Mouse (Mus musculus) liver, adult (tissue): ENCODE results near the gene Gm20708.

Experiments
- GATA4 ChIP-seq: IDR thresholded peaks from 2 replicates; pipeline ENCODE4 v1.6.1; 2014; ENCODE audit warnings: mild to moderate bottlenecking, low read length; ENCODE audit not compliant: insufficient replicate concordance

Gene Gm20708

GRCm38 (mm10) chr11:117820173-117820572 is 10.7 kb downstream of the Gm20708 start:
- TF ChIP-seq GATA4: no peak

- TF ChIP-seq GATA4: no peak
These were observed 12.4 kb downstream of the Gm20708 start for GRCm38 (mm10) chr11:117821868-117822267.

DNA sequence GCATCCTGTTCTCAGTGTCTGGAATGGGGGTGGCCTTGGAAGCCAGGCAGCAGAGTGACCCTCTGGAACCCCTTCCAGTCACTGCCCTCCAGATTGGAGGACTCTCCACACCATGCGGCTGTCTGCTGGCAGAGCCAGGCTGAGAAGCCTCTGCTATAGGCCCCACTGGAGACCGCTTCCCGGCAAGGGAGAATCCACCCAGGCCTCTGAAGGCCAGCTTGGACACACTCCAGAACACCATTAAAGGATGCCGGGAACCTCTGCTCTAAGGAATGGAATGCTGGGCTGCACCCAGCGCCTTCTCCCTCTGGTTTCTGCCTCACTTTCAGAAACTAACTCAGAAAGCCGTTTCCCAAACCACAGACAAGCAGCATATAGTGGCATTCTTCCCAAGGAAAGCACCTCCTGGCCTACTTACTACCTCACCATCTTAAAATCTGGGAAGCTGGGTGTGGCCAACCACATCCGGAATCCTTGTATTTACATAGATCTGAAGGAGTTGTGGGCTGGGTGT is 13.3 kb downstream of the Gm20708 start:
- no peak for TF ChIP-seq GATA4

DNA sequence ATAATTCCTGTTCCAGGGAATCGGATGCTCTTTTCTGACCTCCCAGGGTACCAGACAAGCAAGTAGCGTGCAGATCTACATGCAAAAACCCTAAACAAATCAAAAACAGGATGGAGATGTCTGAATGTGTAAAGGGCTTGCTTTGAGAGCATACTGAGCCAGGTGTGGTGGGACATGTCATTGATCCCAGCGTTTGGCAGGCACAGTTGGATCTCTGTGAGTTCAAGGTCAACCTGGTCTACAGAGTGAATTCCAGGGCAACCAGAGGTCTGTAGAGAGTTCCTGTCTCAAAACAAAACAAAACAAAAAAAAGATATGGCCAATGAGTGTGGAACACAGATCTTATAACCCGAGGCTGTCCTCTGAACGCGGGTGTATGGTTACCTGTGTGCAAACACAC is 13.9 kb downstream of the Gm20708 start:
- no peak for TF ChIP-seq GATA4

GRCm38 (mm10) chr11:117824060-117824969 is 14.8 kb downstream of the Gm20708 start:
- TF ChIP-seq GATA4: no peak

- TF ChIP-seq GATA4: no peak
These were observed 16.0 kb downstream of the Gm20708 start, which contains the start of the genes Afmid and Tk1 for GRCm38 (mm10) chr11:117825333-117826101. Gene Afmid (plus strand): TSS chr11:117825924. Gene Tk1 (minus strand): TSS chr11:117826092.

DNA sequence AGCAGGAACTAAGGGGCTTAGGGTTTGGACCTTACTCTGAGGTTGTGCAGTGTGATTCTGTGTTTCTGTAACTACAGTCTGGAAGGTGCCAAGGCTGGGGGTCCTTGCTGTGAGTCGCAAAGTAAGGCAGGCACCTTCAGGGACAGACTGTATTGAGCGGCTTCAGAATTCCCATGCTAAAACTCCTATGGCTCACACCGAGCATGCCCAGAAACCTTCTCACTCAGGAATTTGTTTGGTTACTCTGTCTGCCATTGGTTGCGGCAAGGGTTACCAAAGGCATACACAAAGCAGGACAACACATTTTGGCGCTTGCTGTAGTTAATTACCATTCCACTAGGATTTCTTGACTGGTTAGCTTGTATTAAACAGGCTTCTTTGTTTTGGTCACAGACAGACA is 16.7 kb downstream of the Gm20708 start:
- TF ChIP-seq GATA4: no peak

- TF ChIP-seq GATA4: no peak
These were observed 17.4 kb downstream of the Gm20708 start for GRCm38 (mm10) chr11:117826916-117827315.

GRCm38 (mm10) chr11:117827386-117827785 is 17.9 kb downstream of the Gm20708 start:
- TF ChIP-seq GATA4: no peak

DNA sequence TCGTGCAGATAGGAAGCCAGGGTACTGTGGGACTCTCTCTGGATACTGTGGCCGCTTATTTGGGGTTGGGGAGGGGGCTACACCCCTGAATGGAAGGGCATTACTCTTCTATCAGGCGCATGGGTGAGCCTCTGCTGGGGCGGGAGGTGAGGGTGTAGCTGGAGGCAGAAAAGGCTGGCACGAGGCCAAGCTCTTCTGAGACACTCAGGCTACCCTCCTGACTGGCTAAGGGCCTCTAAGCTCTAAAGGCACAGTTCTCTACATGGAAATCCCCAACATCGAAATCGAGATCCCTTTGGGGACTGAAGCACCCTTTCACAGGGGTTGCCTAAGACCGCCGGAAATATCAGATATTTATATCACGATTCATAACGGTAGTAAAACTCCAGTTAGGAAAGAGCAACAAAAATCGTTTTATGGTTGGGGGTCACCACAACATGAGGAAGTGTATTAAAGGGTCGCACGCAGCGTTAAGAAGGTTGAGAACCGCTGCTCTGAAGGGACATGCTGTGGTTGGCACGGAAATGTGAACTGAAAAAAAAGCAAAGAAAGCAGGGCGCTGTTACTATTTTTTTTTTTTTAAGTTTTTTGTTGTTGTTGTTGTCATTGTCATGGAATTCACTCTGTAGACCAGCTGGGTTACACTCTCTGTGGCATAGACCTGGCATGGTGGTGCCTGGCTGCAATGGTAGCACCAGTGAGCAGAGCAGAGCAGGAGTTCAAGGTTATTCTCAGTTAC is 18.9 kb downstream of the Gm20708 start:
- TF ChIP-seq GATA4: no peak

DNA sequence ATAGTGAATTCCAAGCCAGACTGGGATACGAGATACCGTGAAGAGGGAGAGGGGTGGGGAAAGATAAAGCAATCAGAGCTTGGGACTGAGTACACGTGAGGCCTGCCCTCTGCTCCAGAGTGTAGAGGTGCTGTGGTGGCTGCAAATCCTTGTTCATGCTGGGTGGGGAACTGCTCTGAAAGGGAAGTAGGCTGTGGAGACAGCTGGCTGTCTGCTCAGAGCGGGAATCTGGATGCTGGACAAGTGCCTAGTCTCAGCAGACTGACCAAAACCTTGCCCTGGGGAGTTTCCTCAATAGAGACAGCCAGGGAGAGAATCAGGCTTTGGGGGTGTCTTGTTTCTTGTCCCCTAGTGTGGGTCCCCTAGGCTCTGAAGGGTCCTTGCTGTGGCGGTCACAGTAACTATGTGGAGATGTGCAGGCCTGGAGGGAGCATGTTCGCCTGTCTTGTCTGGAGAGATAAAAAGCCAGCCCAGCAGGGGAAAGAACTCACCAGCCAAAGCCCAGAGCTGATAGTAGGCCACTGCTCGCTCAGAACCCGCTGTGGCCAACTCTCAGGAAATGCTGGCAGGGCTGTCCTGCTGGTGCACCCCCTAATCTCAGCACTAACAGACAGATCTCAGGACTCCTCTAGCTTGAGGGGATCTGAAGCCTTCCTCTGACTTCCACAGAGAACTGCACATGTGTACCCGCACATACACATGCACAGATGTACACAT is 19.6 kb downstream of the Gm20708 start:
- peak; percentile 82 for TF ChIP-seq GATA4

DNA sequence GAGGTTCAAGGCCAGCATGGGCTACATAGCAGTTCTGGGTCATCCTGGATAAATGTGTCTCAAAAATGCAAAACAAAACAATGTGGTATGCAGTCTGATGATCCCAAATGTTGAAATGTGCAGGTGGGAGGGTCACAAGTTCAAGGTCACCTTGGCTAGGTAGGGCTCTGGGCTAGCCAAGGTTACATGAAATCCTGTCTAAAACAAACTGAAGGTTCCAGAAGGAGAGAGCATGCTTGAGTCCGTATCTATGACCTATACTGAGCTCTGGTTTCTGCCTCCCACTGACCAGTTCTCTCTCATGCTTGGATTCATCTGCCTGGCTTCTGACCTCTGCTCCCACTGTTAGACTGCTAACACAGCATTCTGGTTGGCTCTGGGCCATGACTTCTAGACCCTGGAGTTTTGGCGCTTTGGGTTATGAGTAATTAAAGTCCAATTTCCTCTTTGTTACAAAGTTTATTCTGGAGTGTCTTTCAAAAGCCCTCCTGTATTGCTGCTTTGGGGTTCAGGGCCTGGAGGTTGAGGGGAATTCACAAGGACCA is 20.3 kb downstream of the Gm20708 start:
- no peak for TF ChIP-seq GATA4

GRCm38 (mm10) chr11:117830401-117830800 is 20.9 kb downstream of the Gm20708 start:
- no peak for TF ChIP-seq GATA4

DNA sequence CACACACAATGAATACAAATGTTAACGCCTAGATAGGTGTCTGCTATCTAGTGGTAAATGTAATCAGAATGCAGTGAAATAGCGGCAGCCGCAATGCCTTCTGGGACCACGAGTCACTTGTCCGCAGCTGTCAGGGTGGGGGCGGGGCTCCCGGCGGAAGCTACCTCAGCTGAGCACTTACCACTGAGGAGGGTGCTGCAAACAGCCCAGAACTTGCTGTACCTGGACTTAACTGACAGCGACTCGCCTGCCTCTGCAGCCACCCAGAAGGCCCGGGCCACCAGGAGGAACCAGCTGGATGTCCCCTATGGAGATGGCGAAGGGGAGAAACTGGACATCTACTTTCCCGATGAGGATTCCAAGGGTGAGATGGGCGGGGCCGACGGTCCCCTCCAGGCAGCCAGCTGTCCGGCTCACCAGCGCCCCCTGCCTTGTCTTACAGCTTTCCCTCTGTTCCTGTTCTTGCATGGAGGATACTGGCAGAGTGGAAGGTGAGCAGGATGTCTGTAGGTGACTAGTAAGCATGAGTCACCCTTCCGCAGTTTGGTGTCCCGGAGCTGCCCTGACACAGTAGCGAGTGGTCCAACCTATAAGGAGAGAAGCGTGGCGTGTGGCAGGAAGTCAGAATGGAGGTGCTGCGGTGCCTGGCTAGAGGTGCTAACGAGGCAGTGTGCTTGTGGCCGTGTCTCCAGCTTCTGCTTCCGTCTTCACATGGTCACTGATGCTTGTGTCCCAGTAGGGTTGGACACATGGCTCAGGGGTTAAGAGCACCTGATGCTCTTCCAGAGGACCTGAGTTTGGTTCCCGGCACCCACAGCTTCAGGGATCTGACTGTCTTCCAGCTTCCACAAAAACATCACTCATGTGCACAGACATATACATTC is 22.9 kb downstream of the Gm20708 start:
- TF ChIP-seq GATA4: no peak

DNA sequence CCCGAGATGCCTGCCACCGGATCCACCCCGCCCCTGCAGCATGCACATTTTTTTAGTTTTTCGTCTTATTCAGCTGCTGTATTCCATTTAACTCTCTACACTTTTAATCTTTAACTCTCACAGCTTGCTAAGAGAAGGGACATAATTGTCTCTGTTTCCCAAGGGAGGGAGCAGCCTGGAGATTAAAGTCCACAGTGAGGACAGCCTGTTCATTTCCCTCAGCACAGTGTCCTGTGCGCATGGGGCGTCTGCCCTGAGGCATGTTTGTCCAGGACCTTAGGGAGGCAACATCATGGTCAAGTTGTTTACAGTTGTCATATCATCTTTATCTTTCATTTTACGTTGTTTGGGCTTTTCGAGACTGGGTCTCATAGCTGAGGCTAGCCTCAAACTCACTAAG is 24.6 kb downstream of the Gm20708 start:
- TF ChIP-seq GATA4: 0 out of 2 replicates have a peak, but pooled peaks have one; percentile 7
